Mouse (Mus musculus): ENCODE results near the gene Tnfaip8l3.

Gene Tnfaip8l3

GRCm38 (mm10) chr9:53990921-53991320 lies 77.3 kb downstream of the Tnfaip8l3 start:
- peak; percentile 30 for DNase-seq (ENCODE audit: extremely low read depth, low read depth)

- no peak for DNase-seq (ENCODE audit: extremely low read depth, low read depth)
These were observed 81.2 kb downstream of the Tnfaip8l3 start for GRCm38 (mm10) chr9:53986972-53987371.

GRCm38 (mm10) chr9:53984868-53985267 lies 83.3 kb downstream of the Tnfaip8l3 start:
- DNase-seq (ENCODE audit: extremely low read depth, low read depth), result no peak

GRCm38 (mm10) chr9:53975122-53975518 lies 93.1 kb downstream of the Tnfaip8l3 start, which contains the start of gene Elmod1:
Gene Elmod1, minus strand, starts transcription at chr9:53975301.
- DNase-seq (ENCODE audit: extremely low read depth, low read depth), result no peak

- no peak for DNase-seq (ENCODE audit: extremely low read depth, low read depth)
These were observed 93.7 kb downstream of the Tnfaip8l3 start for GRCm38 (mm10) chr9:53974328-53975121.

GRCm38 (mm10) chr9:53973929-53974327 lies 94.3 kb downstream of the Tnfaip8l3 start:
- no peak for DNase-seq (ENCODE audit: extremely low read depth, low read depth)
